Mouse (Mus musculus): ENCODE data around the gene Aicda. TPM values are rescaled to one million over a fixed set of nuclear protein-coding genes. Genes with fewer than 3 reads are reported as not detected.

Aicda gene
- polyA plus RNA-seq, 1 experiment from 2014 or later, result not detected

GRCm38 (mm10) chr6:122579086-122579485, 25.5 kb downstream of the Aicda start:
- no peak overlapping the region for H3K4me2 ChIP-seq
- no peak for ATAC-seq
- H3K9me3 ChIP-seq (replicated peaks), result no peaks in the 10 kb centered on the region
- no peaks in the 10 kb centered on the region for H3K4me1 ChIP-seq
- WGBS (ENCODE audit: insufficient replicate concordance), result 50% methylated on average over 1 of the region's 1 CpGs
- no peaks in the 10 kb centered on the region for H3K36me3 ChIP-seq
- no peaks in the 10 kb centered on the region for H3K27me3 ChIP-seq (replicated peaks)
- no peak overlapping the region for H3K27ac ChIP-seq
- no peak overlapping the region for H3K9ac ChIP-seq
- H3K4me3 ChIP-seq, result no peak overlapping the region

- Histone ChIP-seq H3K27me3 (replicated peaks) (no peaks in the 10 kb centered on the region), H3K9ac (no peak overlapping the region), H3K4me1 (no peaks in the 10 kb centered on the region), H3K4me2 (no peak overlapping the region), H3K36me3 (no peaks in the 10 kb centered on the region), H3K9me3 (replicated peaks) (no peaks in the 10 kb centered on the region), H3K27ac (no peak overlapping the region), H3K4me3 (no peak overlapping the region)
- 67% methylated on average over 13 of the region's 13 CpGs for WGBS (ENCODE audit: insufficient replicate concordance)
- no peak for ATAC-seq
Measured at GRCm38 (mm10) chr6:122591027-122591758, 37.6 kb downstream of the Aicda start.

- H3K4me3 ChIP-seq, result no peak overlapping the region
- H3K27me3 ChIP-seq (replicated peaks), result no peaks in the 10 kb centered on the region
- H3K4me1 ChIP-seq, result 0 out of 2 replicates have a peak, but pooled peaks cover 3% of the 10 kb centered on the region
- no peaks in the 10 kb centered on the region for H3K36me3 ChIP-seq
- H3K9me3 ChIP-seq (replicated peaks), result no peaks in the 10 kb centered on the region
- H3K27ac ChIP-seq, result no peak overlapping the region
- no peak overlapping the region for H3K4me2 ChIP-seq
- WGBS (ENCODE audit: insufficient replicate concordance), result 79% methylated on average over 2 of the region's 2 CpGs
- no peak overlapping the region for H3K9ac ChIP-seq
- ATAC-seq, result no peak
Measured at GRCm38 (mm10) chr6:122592905-122593304, 39.3 kb downstream of the Aicda start.

GRCm38 (mm10) chr6:122595637-122596036, 42.0 kb downstream of the Aicda start:
- H3K27ac ChIP-seq, result no peak overlapping the region
- no peak overlapping the region for H3K4me2 ChIP-seq
- ATAC-seq, result no peak
- H3K9ac ChIP-seq, result no peak overlapping the region
- WGBS (ENCODE audit: insufficient replicate concordance), result 40% methylated on average over 7 of the region's 7 CpGs
- no peak overlapping the region for H3K4me3 ChIP-seq
- H3K27me3 ChIP-seq (replicated peaks), result no peaks in the 10 kb centered on the region
- H3K4me1 ChIP-seq, result 0 out of 2 replicates have a peak, but pooled peaks cover 3% of the 10 kb centered on the region
- H3K9me3 ChIP-seq (replicated peaks), result no peaks in the 10 kb centered on the region
- H3K36me3 ChIP-seq, result no peaks in the 10 kb centered on the region

- Histone ChIP-seq H3K27me3 (replicated peaks) (no peaks in the 10 kb centered on the region), H3K9me3 (replicated peaks) (no peaks in the 10 kb centered on the region), H3K4me3 (no peak overlapping the region), H3K27ac (no peak overlapping the region), H3K4me2 (no peak overlapping the region), H3K36me3 (no peaks in the 10 kb centered on the region), H3K4me1 (0 out of 2 replicates have a peak, but pooled peaks cover 3% of the 10 kb centered on the region), H3K9ac (no peak overlapping the region)
- ATAC-seq, result no peak
- WGBS (ENCODE audit: insufficient replicate concordance), result 58% methylated on average over 7 of the region's 7 CpGs
Measured at GRCm38 (mm10) chr6:122596608-122597007, 43.0 kb downstream of the Aicda start.

GRCm38 (mm10) chr6:122598014-122598413, 44.4 kb downstream of the Aicda start:
- no peaks in the 10 kb centered on the region for H3K27me3 ChIP-seq (replicated peaks)
- H3K4me1 ChIP-seq, result peaks cover 9% of the 10 kb centered on the region; the same call in 1 of the 2 replicates
- no peak overlapping the region for H3K9ac ChIP-seq
- H3K36me3 ChIP-seq, result no peaks in the 10 kb centered on the region
- H3K4me2 ChIP-seq, result no peak overlapping the region
- 75% methylated on average over 4 of the region's 4 CpGs for WGBS (ENCODE audit: insufficient replicate concordance)
- no peak overlapping the region for H3K4me3 ChIP-seq
- no peak overlapping the region for H3K27ac ChIP-seq
- ATAC-seq, result no peak
- H3K9me3 ChIP-seq (replicated peaks), result no peaks in the 10 kb centered on the region

- peaks cover 9% of the 10 kb centered on the region; the same call in 1 of the 2 replicates for H3K4me1 ChIP-seq
- WGBS (ENCODE audit: insufficient replicate concordance), result 83% methylated on average over 6 of the region's 6 CpGs
- ATAC-seq, result no peak
- no peak overlapping the region for H3K4me3 ChIP-seq
- no peaks in the 10 kb centered on the region for H3K27me3 ChIP-seq (replicated peaks)
- H3K9me3 ChIP-seq (replicated peaks), result no peaks in the 10 kb centered on the region
- H3K36me3 ChIP-seq, result no peaks in the 10 kb centered on the region
- no peak overlapping the region for H3K4me2 ChIP-seq
- H3K27ac ChIP-seq, result no peak overlapping the region
- no peak overlapping the region for H3K9ac ChIP-seq
Measured at GRCm38 (mm10) chr6:122598436-122598835, 44.8 kb downstream of the Aicda start.

GRCm38 (mm10) chr6:122599054-122599737, 45.6 kb downstream of the Aicda start:
- H3K4me2 ChIP-seq, result no peak overlapping the region

GRCm38 (mm10) chr6:122600066-122600646, 46.6 kb downstream of the Aicda start:
- WGBS (ENCODE audit: insufficient replicate concordance), result 78% methylated on average over 7 of the region's 7 CpGs
- 0 out of 2 replicates have a peak overlapping the region, but pooled peaks have one; percentile 2 for H3K27ac ChIP-seq
- no peak overlapping the region for H3K4me3 ChIP-seq
- no peaks in the 10 kb centered on the region for H3K9me3 ChIP-seq (replicated peaks)
- H3K4me2 ChIP-seq, result no peak overlapping the region
- no peaks in the 10 kb centered on the region for H3K36me3 ChIP-seq
- H3K27me3 ChIP-seq (replicated peaks), result no peaks in the 10 kb centered on the region
- H3K4me1 ChIP-seq, result peaks cover 11% of the 10 kb centered on the region; the same call in 1 of the 2 replicates
- no peak for ATAC-seq
- H3K9ac ChIP-seq, result no peak overlapping the region

More at GRCm38 (mm10) chr6:122599054-122599737, 45.6 kb downstream of the Aicda start:
- Histone ChIP-seq H3K27me3 (replicated peaks) (no peaks in the 10 kb centered on the region), H3K9ac (no peak overlapping the region), H3K9me3 (replicated peaks) (no peaks in the 10 kb centered on the region), H3K36me3 (no peaks in the 10 kb centered on the region), H3K27ac (no peak overlapping the region), H3K4me1 (peaks cover 9% of the 10 kb centered on the region; the same call in 1 of the 2 replicates), H3K4me3 (no peak overlapping the region)
- WGBS (ENCODE audit: insufficient replicate concordance), result 80% methylated on average over 9 of the region's 9 CpGs
- ATAC-seq, result no peak

- no peak for ATAC-seq
- Histone ChIP-seq H3K4me3 (no peak overlapping the region), H3K4me1 (peaks cover 11% of the 10 kb centered on the region; the same call in 1 of the 2 replicates), H3K27me3 (replicated peaks) (no peaks in the 10 kb centered on the region), H3K9me3 (replicated peaks) (no peaks in the 10 kb centered on the region), H3K27ac (no peak overlapping the region), H3K36me3 (no peaks in the 10 kb centered on the region), H3K4me2 (no peak overlapping the region), H3K9ac (no peak overlapping the region)
- WGBS (ENCODE audit: insufficient replicate concordance), result 75% methylated on average over 4 of the region's 4 CpGs
Measured at GRCm38 (mm10) chr6:122601031-122601430, 47.4 kb downstream of the Aicda start.

- Histone ChIP-seq H3K4me2 (peak overlapping the region; percentile 72), H3K9me3 (replicated peaks) (no peaks in the 10 kb centered on the region), H3K4me3 (peak overlapping the region; percentile 65), H3K9ac (peak overlapping the region; percentile 78), H3K36me3 (no peaks in the 10 kb centered on the region), H3K27me3 (replicated peaks) (no peaks in the 10 kb centered on the region), H3K27ac (peak overlapping the region; percentile 84), H3K4me1 (peaks cover 9% of the 10 kb centered on the region; the same call in 1 of the 2 replicates)
- ATAC-seq, result no peak
- 61% methylated on average over 3 of the region's 3 CpGs for WGBS (ENCODE audit: insufficient replicate concordance)
Measured at GRCm38 (mm10) chr6:122601615-122602014, 48.0 kb downstream of the Aicda start.
